Mouse (Mus musculus): ENCODE data around the gene Ddx23. TPM values are rescaled to one million over a fixed set of nuclear protein-coding genes. Genes with fewer than 3 reads are reported as not detected.

Ddx23 gene
- polyA plus RNA-seq, 1 experiment, result 31.8 TPM

DNA sequence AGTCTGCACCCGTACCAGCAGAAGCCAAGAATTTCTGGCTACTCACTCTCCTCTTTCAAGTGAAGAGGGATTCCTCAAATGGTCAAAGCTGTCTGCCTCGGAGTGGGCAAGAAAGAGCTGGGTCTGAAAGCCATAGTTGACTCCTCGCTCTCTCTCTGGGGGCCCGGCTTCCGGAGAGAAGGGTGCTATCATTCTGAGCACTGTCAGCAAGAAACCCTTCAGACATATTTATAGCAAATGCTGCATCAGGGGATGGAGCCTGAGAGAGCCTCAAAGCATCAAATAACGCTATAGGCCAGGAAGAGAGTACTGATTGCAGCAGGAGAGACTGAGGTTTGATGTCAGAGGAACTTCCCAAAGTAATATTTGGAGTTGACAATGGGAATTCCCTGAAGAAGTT is 33.2 kb downstream of the Ddx23 start:
- 67% methylated on average over 6 of the region's 6 CpGs for WGBS

DNA sequence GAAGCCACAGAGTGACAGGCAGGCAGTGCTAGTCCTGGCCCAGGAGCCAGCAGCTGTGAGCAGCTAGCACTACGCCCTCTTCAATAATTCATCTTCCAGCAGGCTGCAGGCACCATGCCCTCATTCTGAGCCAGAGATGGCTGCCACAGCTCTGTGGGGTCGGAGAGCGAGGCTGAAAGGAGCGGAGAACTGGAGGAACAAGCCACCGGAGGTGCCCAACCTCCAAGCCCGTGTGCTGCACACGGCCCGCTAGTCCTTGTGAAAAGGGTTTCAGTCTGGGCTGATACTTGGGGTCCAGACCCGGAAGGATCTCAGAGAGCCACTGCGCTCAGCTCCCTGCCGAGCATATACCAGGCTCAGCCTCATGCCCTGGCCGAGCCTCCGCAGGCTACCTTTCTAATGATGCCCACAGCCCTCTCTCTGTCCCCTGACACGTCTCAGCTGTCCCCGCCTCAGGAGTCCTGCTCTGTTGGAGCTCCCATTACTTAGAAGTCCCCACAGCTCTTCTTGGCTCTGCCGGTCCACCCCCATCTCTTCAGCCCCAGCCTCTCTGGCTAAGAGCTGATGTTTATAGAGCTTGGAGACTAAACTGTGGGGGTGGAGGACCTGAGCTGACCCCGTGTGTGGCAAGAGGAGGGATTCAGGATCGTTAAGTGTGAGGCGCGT is 34.0 kb downstream of the Ddx23 start:
- H3K36me3 ChIP-seq (ENCODE audit: control insufficient read depth, insufficient read depth, low read length), result no peaks in the 10 kb centered on the region
- WGBS, result 20% methylated on average over 20 of the region's 20 CpGs
- H3K27ac ChIP-seq (ENCODE audit: insufficient read depth, low read length), result no peak overlapping the region
- DNase-seq (ENCODE audit: low read depth in 1 of 2, low spot score in 2 of 2), result no peak
- H3K4me3 ChIP-seq (ENCODE audit: extremely low read depth, insufficient read depth, insufficient read length), result no peak overlapping the region
- H3K4me1 ChIP-seq (ENCODE audit: control insufficient read depth, insufficient read depth, insufficient read length), result no peaks in the 10 kb centered on the region
- TF ChIP-seq CTCF (IDR thresholded peaks at IDR 0.05; ENCODE audit: extremely low read depth, insufficient read depth, insufficient read length, insufficient replicate concordance) (no peak), POLR2A (IDR thresholded peaks at IDR 0.05; ENCODE audit: low read depth, low read length) (no peak)
- H3K27me3 ChIP-seq (ENCODE audit: control insufficient read depth, insufficient read depth, low read length), result peaks cover 12% of the 10 kb centered on the region

More for the DNA sequence above, 33.2 kb downstream of the Ddx23 start:
- H3K4me1 ChIP-seq (ENCODE audit: control insufficient read depth, insufficient read depth, insufficient read length), result peaks cover 6% of the 10 kb centered on the region
- H3K36me3 ChIP-seq (ENCODE audit: control insufficient read depth, insufficient read depth, low read length), result no peaks in the 10 kb centered on the region
- no peak overlapping the region for H3K4me3 ChIP-seq (ENCODE audit: extremely low read depth, insufficient read depth, insufficient read length)
- H3K27ac ChIP-seq (ENCODE audit: insufficient read depth, low read length), result no peak overlapping the region
- no peak for DNase-seq (ENCODE audit: low read depth in 1 of 2, low spot score in 2 of 2)
- H3K27me3 ChIP-seq (ENCODE audit: control insufficient read depth, insufficient read depth, low read length), result peaks cover 17% of the 10 kb centered on the region
- TF ChIP-seq POLR2A (IDR thresholded peaks at IDR 0.05; ENCODE audit: low read depth, low read length), result no peak
- no peak for TF ChIP-seq CTCF (IDR thresholded peaks at IDR 0.05; ENCODE audit: extremely low read depth, insufficient read depth, insufficient read length, insufficient replicate concordance)

DNA sequence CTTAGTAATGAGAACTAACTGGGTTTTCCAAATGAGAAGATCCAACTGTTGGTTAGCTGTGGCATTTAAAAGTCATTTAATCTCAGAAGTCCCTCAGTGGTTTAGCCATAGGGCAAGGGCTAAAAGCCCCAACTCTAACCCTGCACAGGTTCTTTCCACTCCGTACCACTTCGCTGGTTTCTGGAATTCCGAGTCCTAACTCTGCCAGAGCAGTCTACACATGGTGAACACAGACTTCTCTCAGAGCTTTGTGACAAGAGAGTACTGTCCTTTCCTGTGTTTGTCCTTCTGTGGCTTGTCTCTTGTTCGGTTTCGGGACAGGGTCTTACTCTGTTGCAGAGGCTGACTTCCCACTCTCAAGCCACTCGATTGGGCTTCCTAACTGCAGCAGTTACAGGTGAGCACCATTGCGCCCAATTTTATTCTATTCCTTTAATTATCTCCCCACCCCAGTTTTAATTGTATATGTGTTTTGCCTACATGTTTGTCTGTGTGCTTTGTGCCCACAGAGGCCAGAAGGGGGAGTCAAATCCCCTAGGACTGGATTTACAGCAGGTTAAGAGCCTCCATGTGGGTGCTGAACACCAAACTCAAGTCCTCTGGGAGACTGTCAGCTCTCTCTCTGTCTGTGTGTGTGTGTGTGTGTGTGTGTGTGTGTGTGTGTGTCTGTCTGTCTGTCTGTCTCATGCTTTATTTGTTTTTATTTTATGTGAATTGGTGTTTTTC is 36.0 kb downstream of the Ddx23 start:
- DNase-seq (ENCODE audit: low read depth in 1 of 2, low spot score in 2 of 2), result no peak
- Histone ChIP-seq H3K4me1 (ENCODE audit: control insufficient read depth, insufficient read depth, insufficient read length) (no peaks in the 10 kb centered on the region; the same call in 1 of the 2 replicates), H3K36me3 (ENCODE audit: control insufficient read depth, insufficient read depth, low read length) (no peaks in the 10 kb centered on the region), H3K27ac (ENCODE audit: insufficient read depth, low read length) (no peak overlapping the region), H3K27me3 (ENCODE audit: control insufficient read depth, insufficient read depth, low read length) (peaks cover 6% of the 10 kb centered on the region; the same call in 1 of the 2 replicates), H3K4me3 (ENCODE audit: extremely low read depth, insufficient read depth, insufficient read length) (no peak overlapping the region)
- TF ChIP-seq POLR2A (IDR thresholded peaks at IDR 0.05; ENCODE audit: low read depth, low read length), result no peak
- no peak for TF ChIP-seq CTCF (IDR thresholded peaks at IDR 0.05; ENCODE audit: extremely low read depth, insufficient read depth, insufficient read length, insufficient replicate concordance)
- WGBS, result 83% methylated on average over 7 of the region's 7 CpGs

DNA sequence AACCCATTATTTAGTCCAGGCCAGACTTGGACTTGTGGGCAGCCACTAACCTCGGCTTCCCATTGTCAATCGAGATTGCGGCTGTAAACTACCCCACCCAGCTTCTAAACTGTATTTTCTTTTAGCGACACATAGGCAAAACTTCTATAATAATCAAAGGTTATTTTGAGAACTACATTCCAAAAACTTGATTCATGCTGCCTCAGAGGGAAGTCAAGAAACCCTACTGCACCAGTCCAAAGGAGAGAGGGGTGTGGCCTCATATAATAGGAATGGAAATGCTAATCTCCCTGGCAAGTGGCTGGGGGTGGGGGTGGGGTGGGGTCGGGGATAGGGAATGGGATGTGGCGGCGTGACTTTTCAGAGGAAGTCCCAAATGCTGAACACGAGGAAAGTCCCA is 36.6 kb downstream of the Ddx23 start:
- H3K27me3 ChIP-seq (ENCODE audit: control insufficient read depth, insufficient read depth, low read length), result peaks cover 6% of the 10 kb centered on the region; the same call in 1 of the 2 replicates
- no peaks in the 10 kb centered on the region for H3K36me3 ChIP-seq (ENCODE audit: control insufficient read depth, insufficient read depth, low read length)
- H3K4me1 ChIP-seq (ENCODE audit: control insufficient read depth, insufficient read depth, insufficient read length), result no peaks in the 10 kb centered on the region; the same call in 1 of the 2 replicates
- H3K27ac ChIP-seq (ENCODE audit: insufficient read depth, low read length), result no peak overlapping the region
- 38% methylated on average over 8 of the region's 8 CpGs for WGBS
- DNase-seq (ENCODE audit: low read depth in 1 of 2, low spot score in 2 of 2), result no peak
- no peak overlapping the region for H3K4me3 ChIP-seq (ENCODE audit: extremely low read depth, insufficient read depth, insufficient read length)
- TF ChIP-seq CTCF (IDR thresholded peaks at IDR 0.05; ENCODE audit: extremely low read depth, insufficient read depth, insufficient read length, insufficient replicate concordance) (no peak), POLR2A (IDR thresholded peaks at IDR 0.05; ENCODE audit: low read depth, low read length) (no peak)

GRCm38 (mm10) chr15:98623361-98623821 is 39.3 kb downstream of the Ddx23 start:
- no peaks in the 10 kb centered on the region; the same call in 1 of the 2 replicates for H3K4me1 ChIP-seq (ENCODE audit: control insufficient read depth, insufficient read depth, insufficient read length)
- 0 out of 2 replicates have a peak overlapping the region, but pooled peaks have one; percentile 1 for H3K27ac ChIP-seq (ENCODE audit: insufficient read depth, low read length)
- H3K4me3 ChIP-seq (ENCODE audit: extremely low read depth, insufficient read depth, insufficient read length), result no peak overlapping the region
- no peak for DNase-seq (ENCODE audit: low read depth in 1 of 2, low spot score in 2 of 2)
- 51% methylated on average over 5 of the region's 5 CpGs for WGBS
- 0 out of 2 replicates have a peak, but pooled peaks cover 1% of the 10 kb centered on the region for H3K27me3 ChIP-seq (ENCODE audit: control insufficient read depth, insufficient read depth, low read length)
- TF ChIP-seq POLR2A (IDR thresholded peaks at IDR 0.05; ENCODE audit: low read depth, low read length) (no peak), CTCF (IDR thresholded peaks at IDR 0.05; ENCODE audit: extremely low read depth, insufficient read depth, insufficient read length, insufficient replicate concordance) (no peak)
- no peaks in the 10 kb centered on the region for H3K36me3 ChIP-seq (ENCODE audit: control insufficient read depth, insufficient read depth, low read length)

GRCm38 (mm10) chr15:98622721-98623120 is 40.0 kb downstream of the Ddx23 start:
- Histone ChIP-seq H3K4me1 (ENCODE audit: control insufficient read depth, insufficient read depth, insufficient read length) (no peaks in the 10 kb centered on the region; the same call in 1 of the 2 replicates), H3K36me3 (ENCODE audit: control insufficient read depth, insufficient read depth, low read length) (no peaks in the 10 kb centered on the region), H3K27ac (ENCODE audit: insufficient read depth, low read length) (no peak overlapping the region), H3K4me3 (ENCODE audit: extremely low read depth, insufficient read depth, insufficient read length) (no peak overlapping the region), H3K27me3 (ENCODE audit: control insufficient read depth, insufficient read depth, low read length) (0 out of 2 replicates have a peak, but pooled peaks cover 1% of the 10 kb centered on the region)
- no peak for TF ChIP-seq CTCF (IDR thresholded peaks at IDR 0.05; ENCODE audit: extremely low read depth, insufficient read depth, insufficient read length, insufficient replicate concordance)
- TF ChIP-seq POLR2A (IDR thresholded peaks at IDR 0.05; ENCODE audit: low read depth, low read length), result no peak
- 44% methylated on average over 6 of the region's 6 CpGs for WGBS
- no peak for DNase-seq (ENCODE audit: low read depth in 1 of 2, low spot score in 2 of 2)

Data from spleen, adult 2 months (tissue).